Mouse (Mus musculus) forebrain, embryonic 15.5 days (tissue): ENCODE data around the gene Cs. TPM values are rescaled to one million over a fixed set of nuclear protein-coding genes. Genes with fewer than 3 reads are reported as not detected.
"Not testable (repeated sequence)": the region's sequence is repeated elsewhere in the genome, so short reads cannot be mapped to it uniquely, and the experiment has no call there.

Source experiments
- ATAC-seq: fragments of 200-750 bp; cut with Nextera tagmentation; replicated peaks from 2 replicates; pipeline ENCODE4 v1.8.0; 2017; ENCODE audit warnings: mild to moderate bottlenecking, moderate TSS enrichment, moderate library complexity
- H3K27ac ChIP-seq: fragments of 300-500 bp; sonication (generic); replicated peaks from 2 replicates; pipeline ENCODE4 v1.5.1; 2015; ENCODE audit warnings: mild to moderate bottlenecking, inconsistent platforms
- H3K27me3 ChIP-seq: fragments of 300-500 bp; sonication (generic); 2 replicates; pipeline ENCODE4 v1.6.1; 2015; ENCODE audit warnings: inconsistent platforms
- H3K36me3 ChIP-seq: fragments of 300-500 bp; sonication (generic); 2 replicates; pipeline ENCODE4 v1.6.1; 2015; ENCODE audit warnings: mild to moderate bottlenecking, inconsistent platforms
- H3K4me1 ChIP-seq: fragments of 300-500 bp; sonication (generic); 2 replicates; pipeline ENCODE4 v1.6.1; 2015; ENCODE audit warnings: inconsistent platforms
- H3K4me2 ChIP-seq: fragments of 300-500 bp; sonication (generic); replicated peaks from 2 replicates; pipeline ENCODE4 v1.6.1; 2015; ENCODE audit warnings: mild to moderate bottlenecking, inconsistent platforms
- H3K4me3 ChIP-seq: fragments of 300-500 bp; sonication (generic); 2 replicates; pipeline ENCODE4 v1.5.1; 2015; ENCODE audit warnings: mild to moderate bottlenecking, inconsistent platforms
- H3K9ac ChIP-seq: fragments of 300-500 bp; sonication (generic); replicated peaks from 2 replicates; pipeline ENCODE4 v1.6.1; 2015; ENCODE audit warnings: mild to moderate bottlenecking, inconsistent platforms
- H3K9me3 ChIP-seq: fragments of 300-500 bp; sonication (generic); 2 replicates; pipeline ENCODE4 v1.6.1; 2016; ENCODE audit warnings: inconsistent platforms
- WGBS: fragments of 180-500 bp; shearing (Covaris S2); methylation state at CpG from one replicate; pipeline ENCODE4 v1.1.7; 2015; ENCODE audit warnings: mixed read lengths; 5-methylcytosine and 5-hydroxymethylcytosine counted together
- polyA plus RNA-seq: library from polyadenylated mRNA; unstranded; fragments of >200 nt; fragmentation: Nextera tagmentation; extraction: Ambion mirVana; gene quantifications from 2 replicates; pipeline ENCODE4 v1.2.1, GENCODE M21; 2015

Gene Cs
- polyA plus RNA-seq, 1 experiment from 2014 or later: 233 TPM

GRCm38 (mm10) chr10:128310177-128310576 lies 27.4 kb upstream of the Cs start:
- H3K27ac ChIP-seq: 0 out of 2 replicates have a peak overlapping the region, but pooled peaks have one; percentile 6
- H3K9ac ChIP-seq: no peak overlapping the region
- WGBS: 45% methylated on average over 11 of the region's 11 CpGs
- H3K4me1 ChIP-seq: peaks cover 9% of the 10 kb centered on the region
- H3K27me3 ChIP-seq: no peaks in the 10 kb centered on the region
- H3K9me3 ChIP-seq: no peaks in the 10 kb centered on the region
- H3K4me2 ChIP-seq: no peak overlapping the region
- ATAC-seq: no peak
- peaks cover 43% of the 10 kb centered on the region for H3K36me3 ChIP-seq
- H3K4me3 ChIP-seq: no peak overlapping the region

GRCm38 (mm10) chr10:128310902-128311301 lies 26.6 kb upstream of the Cs start:
- Histone ChIP-seq H3K4me2 (no peak overlapping the region), H3K9ac (no peak overlapping the region), H3K4me1 (peaks cover 9% of the 10 kb centered on the region), H3K36me3 (peaks cover 49% of the 10 kb centered on the region), H3K4me3 (no peak overlapping the region), H3K27me3 (no peaks in the 10 kb centered on the region), H3K27ac (no peak overlapping the region), H3K9me3 (no peaks in the 10 kb centered on the region)
- ATAC-seq: no peak
- 90% methylated on average over 4 of the region's 4 CpGs for WGBS

- Histone ChIP-seq H3K9ac (no peak overlapping the region), H3K4me1 (peaks cover under 1% of the 10 kb centered on the region; the same call in 1 of the 2 replicates), H3K9me3 (no peaks in the 10 kb centered on the region), H3K36me3 (peaks cover 68% of the 10 kb centered on the region), H3K4me3 (no peak overlapping the region), H3K4me2 (no peak overlapping the region), H3K27me3 (no peaks in the 10 kb centered on the region), H3K27ac (no peak overlapping the region)
- 96% methylated on average over 8 of the region's 8 CpGs for WGBS
- no peak for ATAC-seq
These were observed 22.0 kb upstream of the Cs start for GRCm38 (mm10) chr10:128315578-128315977.

GRCm38 (mm10) chr10:128321641-128322040 lies 15.9 kb upstream of the Cs start:
- Histone ChIP-seq H3K4me1 (peaks cover 21% of the 10 kb centered on the region), H3K4me2 (peak overlapping the region; percentile 75), H3K9me3 (no peaks in the 10 kb centered on the region), H3K27ac (peak overlapping the region; percentile 97), H3K27me3 (no peaks in the 10 kb centered on the region), H3K4me3 (peak overlapping the region; percentile 87), H3K9ac (peak overlapping the region; percentile 36), H3K36me3 (peaks cover 48% of the 10 kb centered on the region)
- ATAC-seq: 0 out of 2 replicates have a peak, but pooled peaks have one; percentile 8
- WGBS: 58% methylated on average over 12 of the region's 12 CpGs

GRCm38 (mm10) chr10:128322141-128323108 lies 15.1 kb upstream of the Cs start, which contains the start of gene Cnpy2:
Cnpy2 (plus strand) TSS chr10:128322459.
- WGBS: under 1% methylated on average over 40 of the region's 40 CpGs
- Histone ChIP-seq H3K4me1 (peaks cover 21% of the 10 kb centered on the region), H3K9me3 (no peaks in the 10 kb centered on the region), H3K9ac (peak within 1 kb of the TSS; percentile 97), H3K4me2 (peak within 1 kb of the TSS; percentile 75), H3K27ac (peak within 1 kb of the TSS; percentile 97), H3K36me3 (peaks cover 51% of the 10 kb centered on the region), H3K27me3 (no peaks in the 10 kb centered on the region), H3K4me3 (peak within 1 kb of the TSS; percentile 87)
- peak; percentile 96 for ATAC-seq

GRCm38 (mm10) chr10:128323516-128323915 lies 14.0 kb upstream of the Cs start:
- ATAC-seq: no peak
- Histone ChIP-seq H3K27me3 (no peaks in the 10 kb centered on the region), H3K27ac (peak overlapping the region; percentile 97; the same call in 1 of the 2 replicates), H3K36me3 (peaks cover 49% of the 10 kb centered on the region), H3K4me1 (peaks cover 21% of the 10 kb centered on the region), H3K4me2 (peak overlapping the region; percentile 75), H3K4me3 (peak overlapping the region; percentile 87), H3K9ac (peak overlapping the region; percentile 97), H3K9me3 (no peaks in the 10 kb centered on the region)
- WGBS: 85% methylated on average over 8 of the region's 8 CpGs

GRCm38 (mm10) chr10:128326825-128327224 lies 10.7 kb upstream of the Cs start:
- H3K27me3 ChIP-seq: no peaks in the 10 kb centered on the region
- 93% methylated on average over 8 of the region's 8 CpGs for WGBS
- no peak overlapping the region for H3K4me3 ChIP-seq
- peaks cover 16% of the 10 kb centered on the region for H3K4me1 ChIP-seq
- peaks cover 34% of the 10 kb centered on the region for H3K36me3 ChIP-seq
- no peak overlapping the region for H3K9ac ChIP-seq
- no peaks in the 10 kb centered on the region for H3K9me3 ChIP-seq
- H3K4me2 ChIP-seq: no peak overlapping the region
- ATAC-seq: no peak
- no peak overlapping the region for H3K27ac ChIP-seq

- Histone ChIP-seq H3K27me3 (no peaks in the 10 kb centered on the region), H3K9me3 (no peaks in the 10 kb centered on the region), H3K4me3 (no peak overlapping the region), H3K9ac (no peak overlapping the region), H3K36me3 (peaks cover 34% of the 10 kb centered on the region), H3K4me2 (no peak overlapping the region), H3K4me1 (peaks cover 16% of the 10 kb centered on the region), H3K27ac (no peak overlapping the region)
- 85% methylated on average over 10 of the region's 10 CpGs for WGBS
- ATAC-seq: no peak
These were observed 9.9 kb upstream of the Cs start for GRCm38 (mm10) chr10:128327610-128328009.

- H3K4me1 ChIP-seq, H3K9me3 ChIP-seq, H3K27me3 ChIP-seq, H3K9ac ChIP-seq, H3K4me3 ChIP-seq, H3K4me2 ChIP-seq, ATAC-seq, H3K27ac ChIP-seq: not testable (repeated sequence)
- peaks cover 14% of the 10 kb centered on the region for H3K36me3 ChIP-seq
- 77% methylated on average over 6 of the region's 6 CpGs for WGBS
These were observed 4.9 kb upstream of the Cs start for GRCm38 (mm10) chr10:128332358-128333249.

GRCm38 (mm10) chr10:128335582-128335981 lies 2.0 kb upstream of the Cs start:
- Histone ChIP-seq H3K4me1 (peaks cover 21% of the 10 kb centered on the region), H3K36me3 (no peaks in the 10 kb centered on the region), H3K9me3 (no peaks in the 10 kb centered on the region), H3K4me2 (no peak overlapping the region), H3K27ac (no peak overlapping the region), H3K9ac (no peak overlapping the region), H3K4me3 (no peak overlapping the region), H3K27me3 (no peaks in the 10 kb centered on the region)
- WGBS: 5% methylated on average over 4 of the region's 4 CpGs
- ATAC-seq: no peak

- Histone ChIP-seq H3K27ac (no peak overlapping the region), H3K36me3 (peaks cover 3% of the 10 kb centered on the region; the same call in 1 of the 2 replicates), H3K4me2 (no peak overlapping the region), H3K9ac (no peak overlapping the region), H3K27me3 (no peaks in the 10 kb centered on the region), H3K4me1 (peaks cover 24% of the 10 kb centered on the region), H3K4me3 (no peak overlapping the region), H3K9me3 (no peaks in the 10 kb centered on the region)
- ATAC-seq: no peak
- 96% methylated on average over 3 of the region's 3 CpGs for WGBS
These were observed 1.3 kb upstream of the Cs start for GRCm38 (mm10) chr10:128336195-128336594.
